Mouse (Mus musculus): ENCODE data around the gene E130308A19Rik.

GRCm38 (mm10) chr4:59772171-59772879, 146.3 kb downstream of the E130308A19Rik start:
- TF ChIP-seq CTCF (IDR thresholded peaks at IDR 0.05; ENCODE audit: borderline replicate concordance, extremely low read depth, insufficient read depth, insufficient read length) (no peak), POLR2A (IDR thresholded peaks at IDR 0.05; ENCODE audit: borderline replicate concordance, extremely low read depth, insufficient read depth, insufficient read length, poor library complexity, severe bottlenecking) (no peak)

Data from brain, embryonic 14.5 days (tissue).